Mouse (Mus musculus): ENCODE measurements at regions not wholly inside any gene's neighbourhood (a gene's known extent, or its start where the extent isn't known, plus 50 kb on each side); places are given as distances from the start of the nearest gene placed in this dataset.

DNA sequence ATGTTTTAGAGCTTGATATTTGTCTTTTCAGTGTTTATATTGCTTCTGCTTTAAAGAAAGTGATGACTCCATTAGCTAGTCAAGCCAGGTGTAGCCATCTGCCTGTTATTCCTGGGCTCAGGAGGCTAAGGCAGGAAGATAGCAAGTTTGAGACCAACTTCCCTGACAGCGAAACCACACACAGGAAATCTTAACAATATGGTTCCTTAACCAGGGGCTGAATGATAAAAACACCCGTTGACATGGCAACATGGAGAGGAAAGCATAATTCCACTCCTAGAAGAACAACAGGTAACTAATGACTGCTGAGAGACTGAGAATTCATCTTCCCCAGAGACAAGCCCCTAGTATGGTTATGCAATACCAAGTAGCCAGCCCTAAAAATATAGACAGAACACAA, 553.6 kb upstream of the Acvr2a start:
- no peak for TF ChIP-seq CTCF (IDR thresholded peaks at IDR 0.05; ENCODE audit: borderline replicate concordance, extremely low read depth, insufficient read depth, insufficient read length)
- TF ChIP-seq POLR2A (IDR thresholded peaks at IDR 0.05; ENCODE audit: borderline replicate concordance, extremely low read depth, insufficient read depth, insufficient read length, poor library complexity, severe bottlenecking), result no peak
